Mouse (Mus musculus) embryonic facial prominence, embryonic 11.5 days (tissue): Measurements from ENCODE around the gene Rer1. TPM values are rescaled to one million over a fixed set of nuclear protein-coding genes. Genes with fewer than 3 reads are reported as not detected.

Experiments
- ATAC-seq: fragments of 200-750 bp; cut with Nextera tagmentation; replicated peaks from 2 replicates; pipeline ENCODE4 v1.8.0; 2017; ENCODE audit warnings: low read depth; ENCODE audit not compliant: insufficient number of reproducible peaks, low FRiP score, low TSS enrichment
- DNase-seq: peaks from one replicate; pipeline ENCODE4 v3.0.0-alpha.2; 2015; ENCODE audit warnings: low spot score
- H3K27ac ChIP-seq: fragments of 300-500 bp; sonication (generic); replicated peaks from 2 replicates; pipeline ENCODE4 v1.5.1; 2014; ENCODE audit warnings: mild to moderate bottlenecking, low read depth, low read length, control low read depth
- H3K27me3 ChIP-seq: fragments of 300-500 bp; sonication (generic); 2 replicates; pipeline ENCODE4 v1.6.1; 2014; ENCODE audit warnings: mild to moderate bottlenecking, low read length, moderate library complexity, mixed read lengths; ENCODE audit not compliant: control insufficient read depth, insufficient read depth
- H3K36me3 ChIP-seq: fragments of 300-500 bp; sonication (generic); replicated peaks from 2 replicates; pipeline ENCODE4 v1.6.1; 2014; ENCODE audit warnings: low read depth, mild to moderate bottlenecking, low read length, moderate library complexity, mixed read lengths; ENCODE audit not compliant: control insufficient read depth, insufficient read depth
- H3K4me1 ChIP-seq: fragments of 300-500 bp; sonication (generic); 2 replicates; pipeline ENCODE4 v1.6.1; 2014; ENCODE audit warnings: low read length, mixed read lengths; ENCODE audit not compliant: control insufficient read depth, insufficient read depth
- H3K4me2 ChIP-seq: fragments of 300-500 bp; sonication (generic); 2 replicates; pipeline ENCODE4 v1.6.1; 2014; ENCODE audit warnings: low read depth, mild to moderate bottlenecking, control low read depth, low read length, moderate library complexity
- H3K4me3 ChIP-seq: fragments of 300-500 bp; sonication (generic); 2 replicates; pipeline ENCODE4 v1.5.1; 2014; ENCODE audit warnings: low read depth, low read length, control low read depth
- H3K9ac ChIP-seq: fragments of 300-500 bp; sonication (generic); replicated peaks from 2 replicates; pipeline ENCODE4 v1.6.1; 2014; ENCODE audit warnings: mild to moderate bottlenecking, control low read depth, low read length
- H3K9me3 ChIP-seq: fragments of 300-500 bp; sonication (generic); replicated peaks from 2 replicates; pipeline ENCODE4 v1.6.1; 2016; ENCODE audit warnings: mild to moderate bottlenecking, low read length, inconsistent platforms, mixed read lengths; ENCODE audit not compliant: control insufficient read depth
- WGBS: fragments of 180-500 bp; shearing (Covaris S2); extraction: QIAGEN DNeasy Blood & Tissue Kit; methylation state at CpG from one replicate; pipeline ENCODE4 v1.1.7; 2014; 5-methylcytosine and 5-hydroxymethylcytosine counted together
- polyA plus RNA-seq: library from polyadenylated mRNA; unstranded; fragments of >200 nt; fragmentation: Nextera tagmentation; extraction: Ambion mirVana; gene quantifications from 2 replicates; pipeline ENCODE4 v1.2.1, GENCODE M21; 2014

Rer1 gene
- polyA plus RNA-seq, 1 experiment from 2014 or later = 173 TPM

DNA sequence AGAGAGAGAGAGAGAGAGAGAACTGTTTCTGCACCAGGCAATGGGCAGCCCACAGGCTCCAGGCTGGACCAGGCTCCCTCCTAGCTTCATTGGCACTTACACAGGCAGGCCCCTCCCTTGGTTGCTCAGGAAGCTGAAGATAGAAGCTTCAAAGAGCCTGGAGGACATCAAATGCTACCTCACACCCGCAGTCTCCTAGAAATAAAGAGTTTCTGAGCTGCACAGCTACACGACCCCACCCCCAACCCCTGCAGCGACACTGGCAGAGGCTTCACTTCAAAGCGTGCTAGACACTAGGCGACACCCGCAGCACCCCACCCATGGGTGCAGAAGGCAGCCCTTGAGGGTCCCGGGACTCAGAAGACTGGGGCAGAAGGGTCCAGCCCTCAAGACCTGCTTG is 36.1 kb downstream of the Rer1 start:
- H3K4me2 ChIP-seq = no peak overlapping the region
- no peaks in the 10 kb centered on the region for H3K9me3 ChIP-seq
- no peak overlapping the region for H3K27ac ChIP-seq
- ATAC-seq = no peak
- H3K9ac ChIP-seq = no peak overlapping the region
- H3K4me3 ChIP-seq = no peak overlapping the region
- WGBS = 82% methylated on average over 7 of the region's 7 CpGs
- no peaks in the 10 kb centered on the region for H3K4me1 ChIP-seq
- no peak for DNase-seq
- H3K27me3 ChIP-seq = peaks cover 3% of the 10 kb centered on the region; the same call in 1 of the 2 replicates
- no peaks in the 10 kb centered on the region for H3K36me3 ChIP-seq

DNA sequence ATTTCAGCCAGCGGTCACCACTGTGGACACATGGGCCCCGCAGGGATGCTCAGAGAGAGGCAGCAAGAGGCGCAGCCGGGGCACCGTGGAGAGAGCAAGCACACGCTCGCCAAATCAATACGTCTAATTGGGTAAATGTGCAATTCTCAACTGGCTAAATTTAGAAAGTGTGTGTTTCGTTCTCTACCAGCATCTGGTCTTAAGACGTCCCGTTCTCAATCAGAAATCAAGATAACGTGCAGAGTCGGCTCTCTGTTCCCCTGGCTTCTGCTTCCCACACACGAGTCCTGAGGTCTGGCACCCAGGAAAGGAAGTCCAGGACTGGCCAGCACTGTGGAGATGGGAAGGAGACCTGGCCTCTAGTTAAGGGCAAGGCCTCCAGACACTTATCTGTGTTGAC is 39.5 kb downstream of the Rer1 start:
- ATAC-seq = no peak
- no peak for DNase-seq
- H3K9ac ChIP-seq = no peak overlapping the region
- 82% methylated on average over 14 of the region's 14 CpGs for WGBS
- peaks cover 37% of the 10 kb centered on the region for H3K27me3 ChIP-seq
- no peak overlapping the region for H3K4me2 ChIP-seq
- H3K36me3 ChIP-seq = no peaks in the 10 kb centered on the region
- peaks cover 3% of the 10 kb centered on the region; the same call in 1 of the 2 replicates for H3K4me1 ChIP-seq
- no peak overlapping the region for H3K4me3 ChIP-seq
- no peak overlapping the region for H3K27ac ChIP-seq
- no peaks in the 10 kb centered on the region for H3K9me3 ChIP-seq

DNA sequence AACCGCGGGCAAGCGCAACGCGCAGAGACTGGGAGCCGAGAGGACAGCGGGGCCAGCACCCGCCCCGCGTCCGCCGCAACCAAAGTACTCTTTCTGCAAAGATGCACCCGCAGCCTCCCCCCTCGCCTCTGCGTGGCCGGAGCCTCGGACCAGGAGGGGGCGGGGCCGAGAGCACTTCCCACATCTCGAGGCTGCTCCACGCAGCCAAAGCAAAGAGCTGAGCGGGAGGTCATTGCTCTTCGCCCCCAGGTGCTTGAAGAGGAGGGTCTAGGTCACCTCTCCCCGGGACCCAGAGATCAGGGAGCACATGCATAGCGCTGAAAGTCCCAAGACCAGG is 42.9 kb downstream of the Rer1 start:
- Histone ChIP-seq H3K9ac (peak overlapping the region; percentile 30), H3K27me3 (peaks cover 45% of the 10 kb centered on the region), H3K27ac (no peak overlapping the region), H3K4me3 (peak overlapping the region; percentile 33), H3K4me2 (peak overlapping the region; percentile 74), H3K9me3 (no peaks in the 10 kb centered on the region), H3K36me3 (no peaks in the 10 kb centered on the region), H3K4me1 (peaks cover 3% of the 10 kb centered on the region; the same call in 1 of the 2 replicates)
- no peak for ATAC-seq
- no peak for DNase-seq
- WGBS = under 1% methylated on average over 25 of the region's 25 CpGs

DNA sequence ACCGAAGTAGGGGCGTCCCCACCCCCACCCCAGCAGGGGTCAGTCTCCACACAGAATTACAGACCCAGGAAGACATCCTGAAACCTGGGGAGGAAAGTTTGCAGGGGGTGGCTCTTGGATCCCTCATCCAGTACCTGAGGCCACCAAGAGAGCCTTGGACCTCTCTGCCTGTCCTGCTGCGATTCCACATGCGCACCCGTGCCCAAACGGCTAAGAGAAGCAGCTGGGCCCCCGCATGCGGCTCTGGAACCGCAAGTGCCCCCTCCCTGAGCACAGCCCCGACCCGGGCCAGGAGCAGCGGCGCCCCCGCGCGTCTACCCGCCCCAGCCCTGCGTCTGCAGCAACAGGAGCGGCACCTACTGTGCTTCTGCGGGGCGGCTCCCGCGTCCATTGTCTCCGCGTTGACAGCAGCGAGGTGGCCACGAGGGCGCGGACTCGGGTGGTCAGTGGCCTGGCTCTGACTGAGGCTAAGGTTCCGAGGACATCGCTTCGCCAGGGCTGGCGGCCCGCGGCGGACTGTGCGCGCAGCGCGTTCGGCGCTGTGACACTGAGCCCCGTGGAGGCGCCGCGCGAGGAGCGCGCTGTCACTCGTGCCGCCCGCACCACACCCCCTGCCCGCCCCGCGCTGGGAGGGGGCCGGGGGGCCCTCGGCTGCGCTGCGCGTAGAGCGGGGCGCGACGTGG is 43.4 kb downstream of the Rer1 start:
- Histone ChIP-seq H3K4me3 (peak overlapping the region; percentile 33), H3K36me3 (no peaks in the 10 kb centered on the region), H3K9ac (peak overlapping the region; percentile 30), H3K4me2 (peak overlapping the region; percentile 74), H3K9me3 (no peaks in the 10 kb centered on the region), H3K27ac (no peak overlapping the region), H3K27me3 (peaks cover 45% of the 10 kb centered on the region), H3K4me1 (peaks cover 3% of the 10 kb centered on the region; the same call in 1 of the 2 replicates)
- ATAC-seq (no peak), DNase-seq (no peak)
- 2% methylated on average over 65 of the region's 65 CpGs for WGBS

DNA sequence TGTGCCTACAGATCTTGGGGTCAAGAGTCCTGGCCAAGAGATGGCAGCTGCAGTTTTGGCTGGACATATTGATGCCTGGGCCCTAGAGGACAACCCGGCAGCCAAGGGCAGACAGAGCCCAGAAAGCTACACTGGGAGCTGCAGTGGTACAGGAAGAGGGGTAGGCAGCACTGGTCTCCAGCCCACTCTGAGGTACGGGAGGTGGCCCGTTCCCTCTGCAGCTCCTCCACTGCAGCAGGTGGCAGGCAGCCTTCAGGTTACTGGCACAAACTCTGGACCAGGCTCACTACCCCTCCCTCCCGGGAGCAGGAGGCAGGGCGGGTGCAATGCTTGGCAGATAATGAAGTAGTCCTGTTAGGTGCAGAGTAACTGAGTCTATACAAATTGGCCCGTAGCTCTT is 45.5 kb downstream of the Rer1 start:
- Histone ChIP-seq H3K27me3 (peaks cover 45% of the 10 kb centered on the region), H3K36me3 (no peaks in the 10 kb centered on the region), H3K9me3 (no peaks in the 10 kb centered on the region), H3K9ac (no peak overlapping the region), H3K27ac (no peak overlapping the region), H3K4me2 (no peak overlapping the region), H3K4me1 (peaks cover 3% of the 10 kb centered on the region; the same call in 1 of the 2 replicates), H3K4me3 (no peak overlapping the region)
- no peak for DNase-seq
- ATAC-seq = no peak
- 67% methylated on average over 6 of the region's 6 CpGs for WGBS

DNA sequence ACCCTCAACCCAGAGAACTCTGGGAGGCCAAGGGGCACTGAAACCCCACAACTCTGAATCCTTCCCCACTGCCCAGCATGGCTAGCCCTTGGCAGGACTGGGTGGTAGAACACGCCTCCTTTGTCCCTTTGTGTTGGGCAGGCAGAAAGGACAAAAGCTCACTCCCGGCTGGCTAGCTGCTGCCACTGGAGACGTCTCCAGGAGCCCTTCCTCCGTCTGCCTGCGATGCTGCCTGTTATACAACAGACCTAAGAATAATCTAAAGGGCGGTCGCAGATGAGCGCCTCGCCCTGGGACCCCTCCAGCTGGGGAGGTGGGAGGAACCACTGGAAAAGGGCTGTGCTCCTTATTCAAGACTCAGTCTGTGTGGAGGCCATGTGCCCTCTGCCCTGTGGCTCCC is 46.0 kb downstream of the Rer1 start:
- Histone ChIP-seq H3K27ac (no peak overlapping the region), H3K9me3 (no peaks in the 10 kb centered on the region), H3K27me3 (peaks cover 41% of the 10 kb centered on the region), H3K4me1 (peaks cover 3% of the 10 kb centered on the region; the same call in 1 of the 2 replicates), H3K36me3 (no peaks in the 10 kb centered on the region), H3K4me3 (no peak overlapping the region), H3K9ac (no peak overlapping the region), H3K4me2 (no peak overlapping the region)
- WGBS = 24% methylated on average over 9 of the region's 9 CpGs
- ATAC-seq (no peak), DNase-seq (no peak)

DNA sequence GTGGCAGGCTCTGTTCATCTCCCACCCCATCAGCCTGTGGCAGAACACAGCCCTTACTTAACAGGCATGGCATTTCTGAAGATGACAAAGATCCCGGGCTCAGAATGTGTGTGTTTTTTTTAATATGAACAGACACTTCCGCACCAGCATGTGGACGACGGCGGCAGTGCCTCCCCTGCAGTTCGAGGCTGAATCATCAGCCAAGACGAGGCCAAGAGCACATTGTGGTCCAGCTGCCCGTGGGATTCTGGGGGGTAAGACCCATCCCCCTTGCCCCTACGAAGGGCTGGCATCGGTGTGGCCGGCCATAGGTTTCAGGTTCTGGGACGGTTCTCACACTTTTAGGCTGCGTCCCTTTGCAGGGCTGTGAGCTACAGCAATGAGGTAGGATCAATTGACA is 51.4 kb downstream of the Rer1 start:
- no peak for ATAC-seq
- WGBS = 65% methylated on average over 13 of the region's 13 CpGs
- H3K9me3 ChIP-seq = no peaks in the 10 kb centered on the region
- H3K4me2 ChIP-seq = no peak overlapping the region
- H3K4me3 ChIP-seq = no peak overlapping the region
- no peak overlapping the region for H3K27ac ChIP-seq
- H3K4me1 ChIP-seq = peaks cover 4% of the 10 kb centered on the region; the same call in 1 of the 2 replicates
- H3K36me3 ChIP-seq = no peaks in the 10 kb centered on the region
- H3K27me3 ChIP-seq = peaks cover 8% of the 10 kb centered on the region; the same call in 1 of the 2 replicates
- no peak overlapping the region for H3K9ac ChIP-seq
- DNase-seq = no peak

DNA sequence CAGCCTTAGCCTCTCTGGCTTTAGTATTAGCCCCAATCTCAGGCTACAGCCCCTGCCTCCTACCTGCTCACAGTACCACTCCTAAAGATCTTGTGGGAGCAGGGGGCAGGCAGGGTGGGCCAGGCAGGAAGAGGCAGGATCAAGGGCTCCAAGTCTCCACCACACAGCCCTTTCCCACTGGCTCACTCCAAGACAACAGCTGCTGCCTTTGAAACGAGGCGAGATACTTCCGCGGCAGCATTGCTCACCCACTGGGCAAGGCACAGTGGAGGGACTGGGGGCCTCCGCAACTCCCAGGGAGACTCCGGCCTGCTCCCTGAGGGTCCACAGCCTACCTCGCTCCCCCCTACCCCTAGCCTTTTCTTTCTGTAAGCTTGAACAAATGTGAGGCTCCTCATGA is 52.0 kb downstream of the Rer1 start:
- Histone ChIP-seq H3K9me3 (no peaks in the 10 kb centered on the region), H3K9ac (no peak overlapping the region), H3K27me3 (peaks cover 8% of the 10 kb centered on the region; the same call in 1 of the 2 replicates), H3K27ac (no peak overlapping the region), H3K4me2 (no peak overlapping the region), H3K4me3 (no peak overlapping the region), H3K36me3 (no peaks in the 10 kb centered on the region), H3K4me1 (peaks cover 4% of the 10 kb centered on the region; the same call in 1 of the 2 replicates)
- DNase-seq = no peak
- 35% methylated on average over 7 of the region's 7 CpGs for WGBS
- no peak for ATAC-seq
